Mouse (Mus musculus) testis, postnatal 10 days (tissue): ENCODE results near the gene D030056L22Rik.

Experiments
- DNase-seq: peaks from one replicate; pipeline ENCODE4 v3.0.0; 2021; ENCODE audit warnings: low spot score

The D030056L22Rik gene

DNA sequence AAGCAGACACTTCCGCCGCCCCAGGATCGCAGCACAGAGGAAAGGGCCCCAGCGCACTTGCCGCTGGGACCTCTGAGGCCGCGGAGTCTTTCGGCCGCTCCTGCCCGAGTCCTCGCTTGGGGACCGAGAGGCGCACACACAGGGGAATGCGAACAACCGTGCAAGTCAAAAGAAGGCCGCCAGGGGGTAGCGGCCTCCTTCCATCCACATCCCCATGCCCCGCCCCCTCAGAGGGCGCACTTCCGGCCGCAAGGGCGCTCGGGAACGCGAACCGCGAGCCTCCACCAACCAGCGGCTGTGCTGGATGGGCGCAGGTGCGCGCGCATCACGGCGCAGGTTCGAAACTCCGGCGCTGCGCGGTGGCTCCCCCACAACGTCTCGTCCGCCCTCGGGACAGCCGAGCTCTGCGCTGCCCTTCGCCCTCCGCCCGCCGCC lies at the start of gene D030056L22Rik:
Gene D030056L22Rik (plus strand): TSS at position 328 of the 435 bp plus-strand sequence.
- peak; percentile 99 for DNase-seq

DNA sequence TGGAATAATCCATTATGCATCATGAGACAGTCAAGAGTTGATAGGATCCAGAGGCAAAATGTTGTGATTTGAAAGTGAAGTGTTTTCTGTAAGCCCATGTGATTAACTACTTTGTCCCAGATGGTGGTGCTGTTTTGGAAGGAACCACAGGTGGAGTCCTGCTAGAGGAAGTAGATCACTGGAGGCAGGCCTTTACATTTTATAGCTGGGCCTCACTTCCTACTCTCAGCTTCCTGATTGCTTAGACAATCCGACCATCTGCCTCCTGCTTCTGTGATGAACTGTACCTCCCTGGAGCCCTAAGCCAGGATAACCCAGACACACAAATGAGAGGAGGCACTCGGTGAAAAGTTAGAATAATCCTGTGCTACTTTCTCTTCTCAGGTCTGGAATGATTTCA lies 49.1 kb upstream of the D030056L22Rik start:
- DNase-seq: no peak

DNA sequence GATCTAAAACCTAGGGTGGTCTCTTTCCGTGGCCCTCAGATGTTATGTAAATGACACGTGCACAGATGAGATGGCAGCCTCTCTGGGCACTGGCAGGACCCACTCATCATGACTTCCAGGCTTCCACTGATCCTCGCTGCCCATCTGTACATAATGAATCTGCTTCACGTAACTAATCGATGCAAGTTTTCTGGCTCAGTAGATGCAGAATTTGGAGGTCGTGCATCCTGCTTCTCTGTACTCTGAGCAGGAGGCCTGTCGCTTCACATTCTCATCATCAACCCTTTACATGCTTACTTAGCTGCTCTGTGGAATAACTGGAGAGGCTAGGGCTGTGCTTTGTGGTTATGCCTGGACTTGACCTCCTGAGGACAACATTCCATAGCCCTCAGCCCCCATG lies 46.0 kb upstream of the D030056L22Rik start:
- no peak for DNase-seq

DNA sequence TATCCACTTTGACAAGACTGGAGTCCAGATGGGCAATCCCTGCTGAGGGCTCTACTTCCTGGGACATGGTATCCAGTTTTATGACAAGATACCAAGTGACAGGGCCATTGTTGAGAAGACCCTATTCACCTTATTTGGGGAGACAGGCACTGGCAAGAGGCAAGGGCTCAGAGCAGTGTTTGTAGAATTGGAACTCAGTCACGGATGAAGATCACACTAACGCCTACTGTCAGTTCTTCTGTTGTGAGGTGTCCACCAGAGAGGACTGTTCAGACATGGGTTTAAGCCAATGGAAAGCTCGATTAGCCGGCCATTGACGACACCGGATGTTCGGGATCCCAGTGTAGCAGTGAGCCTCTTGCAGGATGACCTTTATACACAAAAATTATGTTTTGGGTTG lies 43.4 kb upstream of the D030056L22Rik start:
- DNase-seq: no peak

DNA sequence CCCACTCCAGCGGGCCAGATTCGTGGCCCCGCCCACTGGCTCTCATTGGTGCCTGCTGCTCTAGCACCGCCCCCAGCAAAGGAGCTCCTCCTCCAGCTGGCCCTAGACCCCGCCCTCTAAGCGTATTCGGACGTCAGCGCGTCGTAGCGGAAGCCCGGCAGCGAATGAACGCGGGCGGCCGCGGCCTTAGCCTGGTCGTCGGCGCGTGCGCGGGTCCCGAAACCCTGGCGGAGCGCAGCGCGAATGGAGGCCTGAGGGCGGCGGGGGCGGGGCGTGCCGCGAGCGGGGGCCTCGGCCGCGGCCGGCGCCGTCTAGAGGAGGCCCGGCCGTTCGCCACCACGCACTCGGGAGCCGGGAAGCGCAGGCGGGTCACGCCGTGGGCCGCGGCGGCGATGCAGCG lies 42.4 kb upstream of the D030056L22Rik start, which contains the start of gene Carnmt1:
Gene Carnmt1 (plus strand): TSS at position 157 of the 400 bp plus-strand sequence.
- peak; percentile 100 for DNase-seq

DNA sequence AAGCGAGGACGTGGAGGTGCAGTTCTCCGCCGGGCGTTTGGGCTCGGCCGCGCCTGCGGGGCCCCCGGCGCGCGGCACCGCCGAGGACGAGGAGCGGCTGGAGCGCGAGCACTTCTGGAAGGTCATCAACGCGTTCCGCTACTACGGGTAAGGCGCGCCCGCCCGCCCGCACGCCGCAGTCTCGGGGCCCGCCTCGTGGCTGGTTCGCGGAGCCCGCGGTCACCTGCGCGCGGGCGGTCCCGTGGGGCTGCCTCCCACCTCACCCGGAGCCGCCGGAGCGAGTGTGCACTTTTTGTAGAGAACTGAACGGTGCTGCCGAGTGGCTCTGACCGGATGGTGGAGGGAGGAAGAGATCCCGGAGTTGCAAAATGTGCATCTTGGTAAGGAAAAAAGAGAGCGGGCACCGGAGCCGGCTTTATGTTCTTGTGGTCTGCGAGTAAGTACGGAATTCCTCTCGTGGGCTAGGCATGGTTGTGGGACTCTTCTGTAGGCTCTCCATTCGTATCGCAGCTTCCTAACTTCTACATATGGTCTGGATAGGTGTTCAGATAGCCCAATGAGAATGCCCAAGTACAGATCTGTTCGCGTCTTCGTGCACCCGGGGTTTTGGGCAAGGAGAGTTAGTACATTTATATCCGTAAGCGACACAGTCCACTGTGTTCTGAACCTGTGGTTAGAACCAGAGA lies 41.8 kb upstream of the D030056L22Rik start:
- peak; percentile 76 for DNase-seq

DNA sequence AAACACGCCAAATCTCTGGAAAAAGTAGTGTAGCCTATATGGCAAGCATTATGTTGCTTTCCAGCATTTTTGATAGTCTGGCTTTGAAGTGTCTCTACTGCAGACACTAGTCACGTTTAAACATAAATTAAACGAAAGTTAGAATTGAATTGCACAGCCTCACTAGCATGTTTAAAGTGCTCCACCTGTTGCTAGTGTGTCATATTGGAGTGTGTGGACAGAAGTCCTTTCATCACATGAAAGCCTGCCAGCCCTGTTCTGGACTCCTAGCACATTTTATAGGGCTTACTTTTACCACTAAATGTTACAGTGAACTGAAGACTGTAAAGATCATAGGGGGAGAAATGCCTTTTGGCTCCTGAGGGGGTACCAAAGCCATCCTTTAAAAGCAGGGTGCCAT lies 40.5 kb upstream of the D030056L22Rik start:
- no peak for DNase-seq

DNA sequence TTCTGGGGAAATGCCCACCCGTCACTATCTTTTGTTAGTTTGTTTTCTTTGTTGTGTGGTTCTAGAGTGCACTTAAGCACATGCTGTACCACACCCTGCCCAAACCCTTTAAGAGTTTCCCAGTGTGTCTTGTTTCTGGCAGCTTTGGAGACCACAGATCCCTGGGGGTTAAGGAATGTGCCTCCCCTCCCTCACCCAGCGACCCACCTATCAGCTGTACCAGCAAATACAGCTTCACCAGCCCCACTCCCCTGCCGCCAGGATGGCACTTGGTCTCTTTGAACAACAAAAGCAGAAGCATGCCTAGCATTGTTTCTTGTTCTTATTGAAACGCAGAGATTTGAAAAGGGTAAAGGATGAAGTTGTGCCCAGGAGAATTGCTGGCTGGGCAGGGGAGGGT lies 39.9 kb upstream of the D030056L22Rik start:
- no peak for DNase-seq

DNA sequence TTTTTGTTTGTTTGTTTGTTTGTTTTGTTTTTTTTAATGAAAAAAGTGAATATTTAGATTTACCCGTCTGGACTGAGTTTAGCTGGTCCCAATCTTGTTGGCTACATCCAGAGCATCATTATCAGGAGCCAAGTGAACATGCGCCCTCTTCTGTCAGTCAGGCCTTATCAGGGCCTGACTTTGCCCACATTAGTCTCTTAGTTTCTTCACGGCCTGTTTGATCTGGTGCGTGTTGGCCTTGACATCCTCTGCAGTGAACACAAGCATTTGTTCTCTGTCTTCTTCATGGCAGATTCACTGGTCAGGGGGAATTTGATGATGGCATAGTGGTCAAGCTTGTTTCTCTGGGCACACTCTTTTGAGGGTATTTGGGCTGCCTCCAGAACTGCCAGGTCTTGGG lies 30.9 kb upstream of the D030056L22Rik start:
- DNase-seq: no peak

DNA sequence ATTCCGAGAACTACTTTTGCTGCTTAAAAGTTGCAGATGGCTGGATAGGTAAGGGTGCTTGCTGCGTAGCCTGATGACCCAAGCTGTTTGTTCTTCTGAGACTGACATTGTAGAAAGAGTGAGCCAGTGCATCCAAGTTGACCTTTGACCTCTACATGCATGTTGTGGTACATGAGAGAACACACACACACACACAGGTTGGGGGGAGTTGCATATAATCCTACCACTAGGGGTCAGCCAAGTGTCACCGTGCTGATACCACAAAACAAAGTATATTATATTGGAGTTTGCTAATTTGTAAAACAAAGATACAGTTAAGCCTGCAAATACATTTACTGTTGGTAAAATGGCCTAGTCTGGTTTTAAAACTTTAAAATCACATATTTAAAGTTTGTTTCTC lies 25.4 kb upstream of the D030056L22Rik start:
- no peak for DNase-seq

DNA sequence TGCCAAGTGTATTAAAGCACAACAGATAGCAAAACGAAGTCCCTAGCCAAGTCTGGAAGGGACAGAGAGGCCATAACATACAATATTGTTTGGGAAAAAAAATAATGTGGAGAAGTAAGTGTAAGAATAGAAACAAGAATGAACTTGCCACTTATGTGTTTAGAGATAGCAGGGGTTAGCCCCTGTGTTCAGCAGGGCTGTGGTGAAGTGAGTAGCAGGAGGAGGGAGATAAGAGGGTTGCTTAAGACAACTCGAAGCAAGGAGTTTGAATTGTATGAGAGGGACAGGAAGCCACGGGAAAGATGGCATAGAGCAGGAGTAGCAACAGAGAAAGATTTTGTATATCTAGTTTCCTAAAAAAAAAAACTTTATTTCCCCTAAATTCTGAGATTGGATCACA lies 20.8 kb upstream of the D030056L22Rik start:
- DNase-seq: no peak

DNA sequence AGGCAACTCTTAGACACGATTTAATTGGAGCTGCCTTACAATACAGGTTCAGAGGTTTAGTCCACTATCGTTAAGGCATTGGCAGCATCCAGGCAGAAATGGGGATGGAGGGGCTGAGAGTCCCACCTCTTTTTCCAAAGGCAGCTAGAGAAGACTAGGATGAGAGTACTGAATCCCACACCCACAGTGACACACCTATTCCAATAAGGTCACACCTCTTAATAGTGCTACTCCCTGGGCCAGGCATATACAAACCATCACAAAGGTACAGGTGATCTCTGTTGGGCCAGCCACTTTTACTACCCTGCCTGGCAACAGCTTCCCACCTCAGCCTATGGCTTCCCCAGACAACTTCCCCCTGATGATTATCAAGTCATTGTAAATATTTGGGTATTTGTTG lies 20.2 kb upstream of the D030056L22Rik start:
- DNase-seq: no peak

DNA sequence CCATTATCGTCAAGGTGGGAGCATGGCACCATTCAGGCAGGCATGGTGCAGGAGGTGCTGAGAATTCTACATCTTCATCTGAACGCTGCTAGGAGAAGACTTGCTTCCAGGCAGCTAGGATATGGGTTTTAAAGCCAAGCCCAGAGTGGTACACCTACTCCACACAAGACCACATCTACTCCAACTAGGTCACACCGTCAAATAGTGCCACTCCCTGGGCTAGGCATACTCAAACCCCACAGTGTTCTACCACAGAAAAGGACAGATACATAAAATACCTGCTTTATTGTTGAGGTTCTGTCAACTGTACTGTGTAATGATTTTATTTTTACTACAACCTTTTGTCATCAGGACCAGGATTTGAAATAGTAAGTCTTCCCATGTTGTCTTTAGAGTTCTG lies 17.9 kb upstream of the D030056L22Rik start:
- DNase-seq: no peak

DNA sequence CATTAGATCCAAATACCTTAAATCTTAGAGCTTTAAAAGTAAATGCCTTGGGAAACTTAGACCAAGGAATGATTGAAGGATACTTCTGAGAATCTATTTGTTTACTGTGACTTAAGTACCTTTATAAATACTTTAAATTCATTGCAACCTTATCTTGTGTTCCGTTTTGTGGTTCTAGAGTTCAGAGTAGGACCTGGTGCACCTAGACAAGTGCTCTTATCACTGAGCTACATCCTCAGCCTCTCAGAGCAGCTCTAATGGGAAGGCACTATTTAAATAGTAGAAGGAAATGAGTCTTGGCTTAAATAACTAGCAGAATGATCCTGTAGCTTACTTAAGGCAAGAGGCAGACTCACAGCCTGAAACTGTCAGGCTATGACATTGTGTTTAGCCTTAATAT lies 17.4 kb upstream of the D030056L22Rik start:
- DNase-seq: no peak

DNA sequence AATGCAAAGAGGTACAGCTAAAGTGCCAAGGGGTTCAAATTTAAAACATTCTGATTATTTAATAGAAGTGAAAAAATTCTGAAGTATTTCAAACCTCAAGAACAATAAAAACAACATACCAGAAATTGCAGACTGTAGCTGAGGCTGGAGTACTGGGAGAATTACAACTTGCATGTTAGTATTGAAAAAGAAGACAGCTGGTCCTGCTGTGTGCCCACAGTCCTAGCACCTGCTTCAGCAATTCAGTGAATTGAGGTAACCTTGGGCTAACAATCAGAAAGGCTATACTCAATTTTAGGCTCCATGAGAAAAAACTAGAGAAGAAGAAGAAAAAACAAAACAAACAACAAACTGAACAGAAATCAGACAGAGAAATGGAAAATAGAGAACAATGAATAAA lies 4.9 kb upstream of the D030056L22Rik start:
- DNase-seq: no peak

DNA sequence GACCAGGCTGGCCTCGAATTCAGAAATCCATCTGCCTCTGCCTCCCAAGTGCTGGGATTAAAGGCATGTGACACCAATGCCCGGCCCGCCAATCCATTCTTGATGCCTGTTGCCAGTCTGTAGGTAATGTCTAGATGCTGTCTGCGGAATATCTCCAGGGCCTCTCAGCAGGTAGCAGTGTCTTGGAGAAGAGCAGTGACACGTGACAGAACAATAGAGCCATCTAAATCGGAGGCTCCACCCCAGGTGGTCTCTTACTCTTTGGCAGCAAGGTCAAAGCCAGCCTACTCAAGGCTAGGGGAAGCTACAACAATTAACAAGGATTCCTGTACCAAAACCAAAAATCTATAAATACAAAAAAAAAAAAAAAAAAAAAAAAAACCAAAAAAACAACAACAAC lies 2.1 kb upstream of the D030056L22Rik start:
- no peak for DNase-seq

DNA sequence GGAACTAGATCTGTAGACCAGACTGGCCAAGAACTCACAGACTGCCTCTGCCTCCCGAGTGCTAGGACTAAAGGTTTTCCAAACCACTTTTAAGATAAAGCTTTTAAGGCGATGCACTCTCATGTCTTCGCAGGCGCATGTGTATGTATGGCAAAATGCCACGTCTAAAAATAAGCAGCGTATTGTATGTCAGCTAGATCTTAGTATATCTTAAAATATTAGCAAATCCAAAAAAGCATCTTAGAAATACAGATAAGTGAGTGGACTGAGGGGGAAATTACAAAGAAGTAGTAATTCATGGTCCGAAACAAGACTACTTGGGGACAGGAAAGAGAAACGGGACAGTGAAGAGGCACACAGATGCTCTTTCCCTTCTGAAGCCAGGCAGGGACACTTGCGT lies 1.4 kb upstream of the D030056L22Rik start:
- no peak for DNase-seq

DNA sequence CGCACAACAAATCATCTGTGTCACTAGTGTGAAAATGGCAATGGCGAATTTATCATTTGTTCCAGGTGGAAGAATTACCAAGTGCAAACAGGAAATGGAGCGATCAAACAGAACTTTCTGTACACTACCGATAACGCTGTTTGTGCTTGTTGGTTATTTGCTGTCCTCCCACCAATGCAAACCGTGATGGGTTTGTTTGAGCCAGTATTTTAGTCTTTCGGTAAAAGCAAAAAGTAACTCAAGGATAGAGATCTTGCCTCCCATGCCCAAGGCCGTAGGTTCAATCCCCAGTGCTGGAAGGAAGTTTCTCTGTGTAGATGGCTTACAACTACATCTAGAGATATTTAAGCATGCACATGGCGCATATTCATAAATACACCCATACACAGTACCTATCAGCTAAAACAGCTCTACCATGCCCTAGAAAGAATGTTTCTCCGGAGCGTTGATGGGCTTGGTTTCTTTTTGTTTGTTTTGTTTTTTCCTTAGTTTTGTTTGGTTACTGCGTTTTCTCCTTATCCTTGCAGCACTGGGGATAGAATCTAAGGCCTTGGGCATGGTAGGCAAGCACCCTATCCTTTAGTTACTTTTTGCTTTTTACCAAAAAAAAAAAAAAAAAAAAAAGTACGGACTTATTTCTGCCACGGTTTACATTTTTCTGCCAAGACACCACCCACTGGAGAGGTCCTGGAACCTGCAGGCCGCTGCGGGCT lies 684 bp upstream of the D030056L22Rik start:
- no peak for DNase-seq

DNA sequence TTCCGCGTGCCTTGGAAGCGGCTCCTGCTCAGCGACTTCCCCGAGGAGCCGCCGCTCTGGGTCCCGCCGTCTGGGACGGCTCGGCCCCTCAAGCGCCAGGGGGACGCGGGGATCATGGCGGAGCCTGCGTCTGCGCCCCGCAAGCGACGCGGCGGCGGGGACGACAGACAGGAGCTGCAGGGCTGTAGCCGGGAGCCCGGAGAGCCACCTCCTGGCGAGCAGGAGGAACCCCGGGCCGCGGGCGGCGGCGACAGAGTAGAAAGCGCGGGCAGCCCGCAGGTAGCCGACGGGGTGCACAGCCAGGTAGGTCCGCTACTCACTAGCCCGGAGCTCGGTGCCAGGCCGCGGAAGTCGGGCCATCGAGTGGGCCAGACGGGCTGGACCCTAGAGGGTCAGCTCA lies 364 bp downstream of the D030056L22Rik start:
- peak; percentile 74 for DNase-seq

DNA sequence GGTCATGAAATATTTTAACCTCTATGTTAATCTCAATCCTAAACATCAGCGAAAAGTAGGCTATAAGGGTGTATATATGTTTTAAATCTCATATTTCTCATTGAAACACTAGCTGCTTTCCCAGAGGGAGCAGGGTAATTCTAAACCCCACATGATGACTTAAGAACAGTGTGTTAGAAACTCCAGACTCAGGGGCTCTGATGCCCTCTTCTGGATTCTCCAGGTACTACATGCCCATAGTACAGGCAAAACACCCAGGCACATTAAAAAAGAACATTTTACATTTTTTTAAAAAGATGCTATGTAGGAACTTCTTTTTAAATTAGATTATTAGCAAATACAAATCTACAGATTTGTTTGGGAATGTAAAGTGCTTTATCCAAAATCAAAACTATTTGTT lies 3.4 kb downstream of the D030056L22Rik start:
- DNase-seq: peak; percentile 81

DNA sequence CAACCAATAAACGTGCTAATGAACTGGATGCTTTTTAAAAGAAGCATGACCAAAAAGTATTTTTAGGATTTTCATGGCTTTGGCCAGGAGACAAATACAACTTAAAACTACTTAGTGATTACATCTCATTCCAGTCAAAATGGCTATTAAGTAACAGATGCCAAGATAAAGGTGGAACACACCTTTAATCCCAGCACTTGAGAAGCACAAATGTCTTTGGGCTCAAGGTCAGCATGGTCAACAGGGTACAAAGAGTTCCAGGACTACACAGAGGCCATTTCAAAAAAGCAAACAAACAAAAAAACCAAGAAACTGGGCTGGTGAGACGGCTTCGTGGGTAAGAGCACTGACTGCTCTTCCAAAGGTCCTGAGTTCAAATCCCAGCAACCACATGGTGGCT lies 7.3 kb downstream of the D030056L22Rik start:
- no peak for DNase-seq

DNA sequence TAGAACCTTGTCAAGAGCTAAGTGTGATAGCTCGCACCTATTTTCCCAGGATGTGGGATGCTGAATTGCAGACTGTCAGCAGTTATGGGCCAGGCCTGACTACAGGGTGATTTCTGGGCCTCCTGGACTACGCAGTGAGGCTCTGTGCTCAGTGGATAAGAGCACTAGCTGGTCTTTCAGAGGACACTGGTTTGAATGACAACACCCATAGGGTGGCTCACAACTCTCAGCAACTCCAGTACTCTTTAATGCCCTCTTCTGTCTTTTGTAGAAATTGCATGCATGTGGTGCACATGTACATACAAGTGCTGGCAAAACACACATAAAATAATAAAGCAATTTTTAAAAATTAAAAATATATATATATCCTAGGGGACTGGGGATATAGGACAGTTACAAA lies 12.2 kb downstream of the D030056L22Rik start:
- DNase-seq: no peak

DNA sequence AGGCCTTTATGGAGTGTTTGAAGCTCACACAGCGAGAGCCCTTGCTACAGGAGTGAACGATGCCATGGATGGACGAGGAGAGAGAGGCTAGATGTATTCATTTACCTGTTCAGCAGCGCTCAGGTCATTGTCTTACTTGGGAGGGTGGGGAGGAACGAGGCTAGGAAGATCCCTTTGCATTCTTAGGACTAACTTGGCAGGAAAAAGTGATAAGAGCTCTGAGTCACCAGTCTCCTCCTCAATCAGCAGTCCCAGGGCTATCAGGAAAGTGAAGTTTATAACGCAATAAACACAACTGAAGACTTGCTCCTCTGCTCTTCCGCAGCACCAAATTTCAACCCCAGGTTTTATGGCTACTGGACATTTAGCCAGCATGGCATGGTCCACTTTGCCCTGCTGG lies 17.3 kb downstream of the D030056L22Rik start:
- DNase-seq: no peak

DNA sequence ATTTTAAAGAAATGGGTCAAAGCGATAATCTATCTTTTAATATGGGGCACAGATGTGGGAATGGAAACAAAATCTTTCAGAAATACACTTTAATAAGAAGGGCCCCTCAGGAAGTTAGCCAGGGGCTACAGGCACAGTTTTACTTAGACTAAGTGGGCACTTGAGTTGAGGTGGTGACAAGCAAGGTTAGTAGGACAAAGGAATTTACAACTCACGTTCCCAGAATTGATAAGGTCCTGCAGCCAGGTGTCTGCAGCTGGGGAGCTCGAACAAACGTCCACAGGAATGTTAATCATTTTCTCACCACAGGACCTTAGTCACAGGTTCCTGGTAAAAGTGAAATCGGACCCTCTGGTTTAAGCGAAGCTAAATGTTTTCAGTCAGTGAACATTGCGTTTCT lies 18.1 kb downstream of the D030056L22Rik start:
- DNase-seq: no peak
